Mouse (Mus musculus): ENCODE results near the gene Hmgxb4. TPM values are rescaled to one million over a fixed set of nuclear protein-coding genes. Genes with fewer than 3 reads are reported as not detected.

Hmgxb4 gene
- polyA plus RNA-seq, 1 experiment from 2014 or later = 25.0 TPM

GRCm38 (mm10) chr8:75071627-75072346 lies 78.6 kb downstream of the Hmgxb4 start:
- Histone ChIP-seq H3K9me3 (replicated peaks; ENCODE audit: low read length) (no peaks in the 10 kb centered on the region), H3K4me2 (ENCODE audit: low read length) (no peak overlapping the region), H3K27ac (no peak overlapping the region), H3K36me3 (ENCODE audit: insufficient read depth, low read length) (no peaks in the 10 kb centered on the region), H3K27me3 (ENCODE audit: insufficient read depth, low read length) (no peaks in the 10 kb centered on the region), H3K9ac (ENCODE audit: low read depth, low read length) (no peak overlapping the region), H3K4me1 (replicated peaks; ENCODE audit: insufficient read depth, low read length) (no peaks in the 10 kb centered on the region), H3K4me3 (replicated peaks; ENCODE audit: low read depth, low read length) (no peak overlapping the region)
- WGBS = 19% methylated on average over 4 of the region's 4 CpGs
- DNase-seq (ENCODE audit: low spot score) = peak; percentile 89
- peak; percentile 77 for ATAC-seq (replicated peaks; ENCODE audit: low FRiP score, low read depth)
- TF ChIP-seq CTCF (IDR thresholded peaks at IDR 0.05; ENCODE audit: low read depth) = peak; percentile 95

- Histone ChIP-seq H3K4me2 (ENCODE audit: low read length) (no peak overlapping the region), H3K4me3 (replicated peaks; ENCODE audit: low read depth, low read length) (no peak overlapping the region), H3K9me3 (replicated peaks; ENCODE audit: low read length) (no peaks in the 10 kb centered on the region), H3K9ac (ENCODE audit: low read depth, low read length) (no peak overlapping the region), H3K27me3 (ENCODE audit: insufficient read depth, low read length) (no peaks in the 10 kb centered on the region), H3K27ac (no peak overlapping the region), H3K4me1 (replicated peaks; ENCODE audit: insufficient read depth, low read length) (no peaks in the 10 kb centered on the region), H3K36me3 (ENCODE audit: insufficient read depth, low read length) (no peaks in the 10 kb centered on the region)
- 83% methylated on average over 1 of the region's 1 CpGs for WGBS
- DNase-seq (ENCODE audit: low spot score) (no peak), ATAC-seq (replicated peaks; ENCODE audit: low FRiP score, low read depth) (no peak)
- no peak for TF ChIP-seq CTCF (IDR thresholded peaks at IDR 0.05; ENCODE audit: low read depth)
Observed at GRCm38 (mm10) chr8:75074876-75075275, 81.7 kb downstream of the Hmgxb4 start.

- Histone ChIP-seq H3K27me3 (ENCODE audit: insufficient read depth, low read length) (no peaks in the 10 kb centered on the region), H3K4me2 (ENCODE audit: low read length) (no peak overlapping the region), H3K27ac (no peak overlapping the region), H3K4me3 (replicated peaks; ENCODE audit: low read depth, low read length) (no peak overlapping the region), H3K9ac (ENCODE audit: low read depth, low read length) (no peak overlapping the region), H3K36me3 (ENCODE audit: insufficient read depth, low read length) (no peaks in the 10 kb centered on the region), H3K9me3 (replicated peaks; ENCODE audit: low read length) (no peaks in the 10 kb centered on the region), H3K4me1 (replicated peaks; ENCODE audit: insufficient read depth, low read length) (no peaks in the 10 kb centered on the region)
- no peak for ATAC-seq (replicated peaks; ENCODE audit: low FRiP score, low read depth)
- no peak for DNase-seq (ENCODE audit: low spot score)
- TF ChIP-seq CTCF (IDR thresholded peaks at IDR 0.05; ENCODE audit: low read depth) = no peak
- WGBS = 74% methylated on average over 1 of the region's 1 CpGs
Observed at GRCm38 (mm10) chr8:75078215-75078614, 85.1 kb downstream of the Hmgxb4 start.

- H3K27me3 ChIP-seq (ENCODE audit: insufficient read depth, low read length) = no peaks in the 10 kb centered on the region
- H3K36me3 ChIP-seq (ENCODE audit: insufficient read depth, low read length) = no peaks in the 10 kb centered on the region
- no peak for DNase-seq (ENCODE audit: low spot score)
- ATAC-seq (replicated peaks; ENCODE audit: low FRiP score, low read depth) = no peak
- no peak overlapping the region for H3K4me2 ChIP-seq (ENCODE audit: low read length)
- no peak overlapping the region for H3K27ac ChIP-seq
- H3K4me1 ChIP-seq (replicated peaks; ENCODE audit: insufficient read depth, low read length) = no peaks in the 10 kb centered on the region
- 94% methylated on average over 9 of the region's 9 CpGs for WGBS
- no peak overlapping the region for H3K4me3 ChIP-seq (replicated peaks; ENCODE audit: low read depth, low read length)
- no peak for TF ChIP-seq CTCF (IDR thresholded peaks at IDR 0.05; ENCODE audit: low read depth)
- no peak overlapping the region for H3K9ac ChIP-seq (ENCODE audit: low read depth, low read length)
- H3K9me3 ChIP-seq (replicated peaks; ENCODE audit: low read length) = no peaks in the 10 kb centered on the region
Observed at GRCm38 (mm10) chr8:75078851-75079250, 85.7 kb downstream of the Hmgxb4 start.

Other genes starting within 250 kb of the Hmgxb4 start
- 0.11 TPM in 1 of 2 replicates, not detected in the other for gene Isx, start 120.2 kb upstream of the Hmgxb4 start, polyA plus RNA-seq (2015; fragmentation: Nextera tagmentation; extraction: Ambion mirVana)
- 38.4 and 43.2 TPM in 2 replicates for gene Tom1, start 40.3 kb downstream of the Hmgxb4 start, polyA plus RNA-seq (2015; fragmentation: Nextera tagmentation; extraction: Ambion mirVana)
- 39.9 and 43.1 TPM in 2 replicates for gene Hmox1, start 100.3 kb downstream of the Hmgxb4 start, polyA plus RNA-seq (2015; fragmentation: Nextera tagmentation; extraction: Ambion mirVana)
- gene Mcm5, start 116.2 kb downstream of the Hmgxb4 start, polyA plus RNA-seq (2015; fragmentation: Nextera tagmentation; extraction: Ambion mirVana) = 63.7 and 82.4 TPM in 2 replicates
- 1.4 and 1.5 TPM in 2 replicates for gene Rasd2, start 220.6 kb downstream of the Hmgxb4 start, polyA plus RNA-seq (2015; fragmentation: Nextera tagmentation; extraction: Ambion mirVana)

Measured in kidney, postnatal 0 days (tissue).